Comparison of ENCODE assay signal across 8 mouse cellular contexts in the genomic region with DNA sequence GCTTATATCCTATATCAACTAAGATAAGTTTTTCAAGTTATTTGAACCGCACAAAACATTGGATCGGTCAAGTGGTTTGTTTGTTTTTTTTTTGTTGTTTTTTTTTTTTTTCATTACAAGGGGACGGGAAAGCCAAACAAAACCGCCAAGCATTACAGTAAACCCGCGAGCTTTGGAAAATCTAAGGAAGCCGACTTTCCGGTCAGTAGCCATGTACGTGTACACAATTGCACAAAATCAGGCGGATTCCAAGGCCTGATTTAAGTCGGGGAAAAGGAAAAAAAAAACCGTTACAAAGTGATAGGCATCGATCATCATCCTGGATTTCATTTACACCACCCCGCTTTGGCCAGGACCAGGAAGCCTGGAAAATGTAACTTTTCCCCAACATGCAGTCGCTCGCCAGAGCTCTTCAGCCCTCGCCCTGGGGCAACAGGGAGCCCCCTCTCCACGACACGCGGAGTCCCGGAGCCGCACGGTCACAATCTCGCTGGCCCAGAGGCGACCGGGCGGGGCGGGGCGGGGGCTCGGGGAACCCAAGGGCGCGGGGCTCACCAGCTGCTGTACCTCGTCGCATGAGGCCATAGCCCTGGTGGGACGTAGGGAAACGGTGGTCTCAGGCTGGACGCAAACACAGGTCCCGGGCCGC. TPM values are rescaled to one million over a fixed set of nuclear protein-coding genes. Genes with fewer than 3 reads are reported as not detected.
DNase-seq lines count a peak whose midpoint lies in the region; ATAC-seq and TF ChIP-seq lines count a peak whose summit lies in the region.

No protein-coding gene starts in this region.

- 2% methylated on average over 39 of the region's 39 CpGs for WGBS in embryonic facial prominence, embryonic 13.5 days
- WGBS in limb, embryonic 12.5 days, result 2% methylated on average over 39 of the region's 39 CpGs
- under 1% methylated on average over 39 of the region's 39 CpGs for WGBS in olfactory bulb, adult 2 months

- H3K27me3 ChIP-seq in embryonic facial prominence, embryonic 13.5 days, result no peaks in the 10 kb centered on the region
- H3K27me3 ChIP-seq in limb, embryonic 12.5 days, result 0 out of 2 replicates have a peak, but pooled peaks cover 7% of the 10 kb centered on the region

- no peaks in the 10 kb centered on the region for H3K36me3 ChIP-seq in embryonic facial prominence, embryonic 13.5 days
- no peaks in the 10 kb centered on the region for H3K36me3 ChIP-seq in limb, embryonic 12.5 days

- peak overlapping the region; percentile 86 for H3K9ac ChIP-seq in embryonic facial prominence, embryonic 13.5 days
- H3K9ac ChIP-seq in limb, embryonic 12.5 days (replicated peaks), result peak overlapping the region; percentile 77

- peak; percentile 3 for DNase-seq in gastrocnemius, adult 18-20 months (ENCODE audit: low spot score)
- DNase-seq in gastrocnemius, postnatal 25 days, result no peak
- DNase-seq in 3T3-L1 (ENCODE audit: low read depth, low spot score), result peak; percentile 86
- no peak for DNase-seq in spleen, adult 12 weeks (ENCODE audit: low spot score)
- DNase-seq in thymus, postnatal 0 days (ENCODE audit: low spot score), result no peak

- H3K27ac ChIP-seq in embryonic facial prominence, embryonic 13.5 days, result peak overlapping the region; percentile 94
- peak overlapping the region; percentile 97 for H3K27ac ChIP-seq in limb, embryonic 12.5 days
- H3K27ac ChIP-seq in olfactory bulb, adult 2 months (ENCODE audit: insufficient read depth, low read depth, low read length), result no peak overlapping the region

- peak overlapping the region; percentile 81 for H3K4me3 ChIP-seq in embryonic facial prominence, embryonic 13.5 days
- H3K4me3 ChIP-seq in limb, embryonic 12.5 days (replicated peaks), result peak overlapping the region; percentile 69
- H3K4me3 ChIP-seq in olfactory bulb, adult 2 months (ENCODE audit: insufficient read depth, low read depth, low read length), result peak overlapping the region; percentile 98

- H3K4me1 ChIP-seq in embryonic facial prominence, embryonic 13.5 days, result peaks cover 27% of the 10 kb centered on the region
- H3K4me1 ChIP-seq in limb, embryonic 12.5 days (replicated peaks), result peaks cover 23% of the 10 kb centered on the region
- H3K4me1 ChIP-seq in olfactory bulb, adult 2 months (ENCODE audit: control insufficient read depth, insufficient read depth, low read length), result peaks cover 11% of the 10 kb centered on the region

- TF ChIP-seq CTCF in olfactory bulb, adult 2 months (IDR thresholded peaks at IDR 0.05; ENCODE audit: insufficient read depth, low read depth, low read length), result no peak

- no peaks in the 10 kb centered on the region for H3K9me3 ChIP-seq in embryonic facial prominence, embryonic 13.5 days
- no peaks in the 10 kb centered on the region for H3K9me3 ChIP-seq in limb, embryonic 12.5 days

- ATAC-seq in embryonic facial prominence, embryonic 13.5 days (ENCODE audit: insufficient number of reproducible peaks, insufficient read depth, low FRiP score, low TSS enrichment, low read depth), result no peak
- no peak for ATAC-seq in limb, embryonic 12.5 days (ENCODE audit: insufficient number of reproducible peaks, insufficient read depth, low FRiP score, low TSS enrichment, low read depth)

- no peak for TF ChIP-seq POLR2A in olfactory bulb, adult 2 months (IDR thresholded peaks at IDR 0.05; ENCODE audit: insufficient read depth, low read depth, low read length)

- peak overlapping the region; percentile 88 for H3K4me2 ChIP-seq in embryonic facial prominence, embryonic 13.5 days
- peak overlapping the region; percentile 99 for H3K4me2 ChIP-seq in limb, embryonic 12.5 days

RNA-seq across cellular contexts. Expression of a gene that starts 0.7 kb away (rescaled TPM):
- total RNA-seq in gastrocnemius, adult 18-20 months (2021), result 1 to 10 TPM; 6.5 to 8.5 TPM
- 1 to 10 TPM; 6.7 to 8.3 TPM for total RNA-seq in gastrocnemius, postnatal 25 days (2021)
- polyA plus RNA-seq in embryonic facial prominence, embryonic 13.5 days (2015; fragmentation: Nextera tagmentation; extraction: Ambion mirVana), result 42.7 and 43.4 TPM in 2 replicates
- polyA plus RNA-seq in limb, embryonic 12.5 days (2016; fragmentation: Nextera tagmentation; extraction: Ambion mirVana), result 42.3 and 45.0 TPM in 2 replicates
- polyA plus RNA-seq in olfactory bulb, adult 2 months (2012; ENCODE audit: insufficient read depth, insufficient read length, low replicate concordance, missing spikeins), result not detected in 2 replicates
- 15.8 and 16.4 TPM in 2 replicates for polyA plus RNA-seq in thymus, postnatal 0 days (2015; fragmentation: Nextera tagmentation; extraction: Ambion mirVana)

RNA-seq across cellular contexts. Expression of a gene that starts 0.8 kb away (rescaled TPM):
- under 1 TPM; 0.66 to 0.78 TPM for total RNA-seq in gastrocnemius, adult 18-20 months (2021)
- total RNA-seq in gastrocnemius, postnatal 25 days (2021), result 1 to 10 TPM in 1 of 2 experiments, under 1 TPM in 1; 0.87 to 2.0 TPM
- polyA plus RNA-seq in embryonic facial prominence, embryonic 13.5 days (2015; fragmentation: Nextera tagmentation; extraction: Ambion mirVana), result 13.0 and 13.6 TPM in 2 replicates
- polyA plus RNA-seq in limb, embryonic 12.5 days (2016; fragmentation: Nextera tagmentation; extraction: Ambion mirVana), result 14.4 and 15.9 TPM in 2 replicates
- not detected in 2 replicates for polyA plus RNA-seq in olfactory bulb, adult 2 months (2012; ENCODE audit: insufficient read depth, insufficient read length, low replicate concordance, missing spikeins)
- 2.3 and 2.4 TPM in 2 replicates for polyA plus RNA-seq in thymus, postnatal 0 days (2015; fragmentation: Nextera tagmentation; extraction: Ambion mirVana)

Comparison
In these comparisons a context has a peak if more than half of its experiments do, and no peak if none do; other contexts are left out.
1. DNase-seq: peak in gastrocnemius, adult 18-20 months (single experiment) and 3T3-L1 (single experiment); none in gastrocnemius, postnatal 25 days (single experiment), spleen, adult 12 weeks (single experiment) and thymus, postnatal 0 days (single experiment).
2. RNA of a gene that starts 0.7 kb away (polyA plus RNA-seq): 42.7 to 43.4 TPM in embryonic facial prominence, embryonic 13.5 days, 42.3 to 45.0 TPM in limb, embryonic 12.5 days and 15.8 to 16.4 TPM in thymus, postnatal 0 days; not detected in olfactory bulb, adult 2 months; every median in the first group is over 10 times any median in the second.
3. Peak in every context shown above with its lines, with median percentiles within 50 percentile points of each other: H3K4me3 ChIP-seq.